Mouse (Mus musculus) G1E-ER4 (cell line): Measurements from ENCODE around the gene Tcf7. TPM values are rescaled to one million over a fixed set of nuclear protein-coding genes. Genes with fewer than 3 reads are reported as not detected.

Experiments
- GATA1 ChIP-seq: IDR thresholded peaks from one replicate; pipeline ENCODE4 v1.8.0; 2012; ENCODE audit warnings: low read length, inconsistent platforms
- polyA plus RNA-seq: library from polyadenylated mRNA; stranded (reverse); fragments of >175 nt; gene quantifications from 2 replicates; pipeline ENCODE4 v1.2.3, GENCODE M21; 2012

The Tcf7 gene
- polyA plus RNA-seq, 1 experiment = not detected

GRCm38 (mm10) chr11:52258711-52259110 is 24.1 kb downstream of the Tcf7 start:
- no peak for TF ChIP-seq GATA1

- TF ChIP-seq GATA1 = no peak
These were observed 25.4 kb downstream of the Tcf7 start for GRCm38 (mm10) chr11:52257376-52257775.

GRCm38 (mm10) chr11:52255077-52255476 is 27.7 kb downstream of the Tcf7 start:
- no peak for TF ChIP-seq GATA1

GRCm38 (mm10) chr11:52253674-52254375 is 29.0 kb downstream of the Tcf7 start:
- no peak for TF ChIP-seq GATA1

- no peak for TF ChIP-seq GATA1
These were observed 30.1 kb downstream of the Tcf7 start for GRCm38 (mm10) chr11:52252692-52253091.

- TF ChIP-seq GATA1 = no peak
These were observed 31.0 kb downstream of the Tcf7 start for GRCm38 (mm10) chr11:52251770-52252169.

- TF ChIP-seq GATA1 = no peak
These were observed 33.4 kb downstream of the Tcf7 start for GRCm38 (mm10) chr11:52249452-52249851.

GRCm38 (mm10) chr11:52240898-52241542 is 41.8 kb downstream of the Tcf7 start:
- no peak for TF ChIP-seq GATA1

GRCm38 (mm10) chr11:52234509-52234908 is 48.3 kb downstream of the Tcf7 start:
- TF ChIP-seq GATA1 = no peak

GRCm38 (mm10) chr11:52233906-52234305 is 48.9 kb downstream of the Tcf7 start:
- TF ChIP-seq GATA1 = no peak

GRCm38 (mm10) chr11:52233043-52233653 is 49.7 kb downstream of the Tcf7 start:
- TF ChIP-seq GATA1 = no peak

- no peak for TF ChIP-seq GATA1
These were observed 50.9 kb downstream of the Tcf7 start, which contains the start of gene Skp1a for GRCm38 (mm10) chr11:52231606-52232541. Gene Skp1a, plus strand, starts transcription at chr11:52231995.

- TF ChIP-seq GATA1 = no peak
These were observed 52.1 kb downstream of the Tcf7 start for GRCm38 (mm10) chr11:52230694-52231093.

GRCm38 (mm10) chr11:52228722-52229448 is 53.9 kb downstream of the Tcf7 start:
- no peak for TF ChIP-seq GATA1
